Mouse (Mus musculus) limb, embryonic 11.5 days (tissue): ENCODE measurements around the gene Asic2. TPM values are rescaled to one million over a fixed set of nuclear protein-coding genes. Genes with fewer than 3 reads are reported as not detected.

ENCODE experiments used
- ATAC-seq: fragments of 200-750 bp; cut with Nextera tagmentation; 2 replicates; pipeline ENCODE4 v1.8.0; 2017; ENCODE audit warnings: low read depth; ENCODE audit not compliant: insufficient number of reproducible peaks, low FRiP score, low TSS enrichment
- DNase-seq: peaks from one replicate; pipeline ENCODE4 v3.0.0-alpha.2; 2015; ENCODE audit warnings: low spot score
- H3K27ac ChIP-seq: fragments of 300-500 bp; sonication (generic); replicated peaks from 2 replicates; pipeline ENCODE4 v1.5.1; 2014; ENCODE audit warnings: low read depth, mild to moderate bottlenecking, low read length
- H3K27me3 ChIP-seq: fragments of 300-500 bp; sonication (generic); 2 replicates; pipeline ENCODE4 v1.6.1; 2014; ENCODE audit warnings: mild to moderate bottlenecking, low read length, mixed read lengths; ENCODE audit not compliant: control insufficient read depth, insufficient read depth
- H3K36me3 ChIP-seq: fragments of 300-500 bp; sonication (generic); 2 replicates; pipeline ENCODE4 v1.6.1; 2014; ENCODE audit warnings: mild to moderate bottlenecking, low read length, moderate library complexity, mixed read lengths; ENCODE audit not compliant: control insufficient read depth, insufficient read depth
- H3K4me1 ChIP-seq: fragments of 300-500 bp; sonication (generic); 2 replicates; pipeline ENCODE4 v1.6.1; 2014; ENCODE audit warnings: low read length, mixed read lengths; ENCODE audit not compliant: control insufficient read depth, insufficient read depth
- H3K4me2 ChIP-seq: fragments of 300-500 bp; sonication (generic); 2 replicates; pipeline ENCODE4 v1.6.1; 2014; ENCODE audit warnings: low read depth, mild to moderate bottlenecking, moderate library complexity; ENCODE audit not compliant: severe bottlenecking
- H3K4me3 ChIP-seq: fragments of 300-500 bp; sonication (generic); 2 replicates; pipeline ENCODE4 v1.5.1; 2014; ENCODE audit warnings: low read depth, low read length
- H3K9ac ChIP-seq: fragments of 300-500 bp; sonication (generic); 2 replicates; pipeline ENCODE4 v1.6.1; 2014; ENCODE audit warnings: mild to moderate bottlenecking, low read length
- H3K9me3 ChIP-seq: fragments of 300-500 bp; sonication (generic); 2 replicates; pipeline ENCODE4 v1.6.1; 2016; ENCODE audit warnings: low read length; ENCODE audit not compliant: control insufficient read depth
- WGBS: fragments of 180-500 bp; shearing (Covaris S2); extraction: QIAGEN DNeasy Blood & Tissue Kit; methylation state at CpG from one replicate; pipeline ENCODE4 v1.1.7; 2014; 5-methylcytosine and 5-hydroxymethylcytosine counted together
- polyA plus RNA-seq: library from polyadenylated mRNA; unstranded; fragments of >200 nt; fragmentation: Nextera tagmentation; extraction: Ambion mirVana; gene quantifications from 2 replicates; pipeline ENCODE4 v1.2.1, GENCODE M21; 2014

Asic2 gene
- polyA plus RNA-seq, 1 experiment from 2014 or later: 0.27 TPM

DNA sequence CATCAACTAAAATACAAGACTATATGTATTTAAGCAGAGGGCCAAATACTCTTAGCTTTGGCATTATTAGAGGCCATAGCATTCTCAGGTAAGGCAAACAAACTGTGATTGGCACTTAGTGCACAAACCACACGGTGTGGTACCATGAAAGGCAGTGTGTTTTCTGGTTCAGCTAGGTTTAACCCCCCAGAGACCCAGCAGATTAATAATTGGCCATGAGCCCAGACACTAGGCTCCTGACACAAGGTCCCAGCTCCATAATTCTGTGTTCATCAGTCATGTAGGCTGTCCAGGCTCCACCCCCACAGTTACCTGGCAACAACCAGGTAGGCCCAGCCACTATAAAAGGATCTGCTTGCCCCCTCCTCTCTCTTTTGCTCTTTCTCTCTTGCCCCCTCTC lies 469.3 kb downstream of the Asic2 start:
- no peak overlapping the region for H3K4me3 ChIP-seq
- H3K36me3 ChIP-seq: no peaks in the 10 kb centered on the region
- H3K9ac ChIP-seq: no peak overlapping the region
- DNase-seq (no peak), ATAC-seq (no peak)
- H3K4me2 ChIP-seq: no peak overlapping the region
- H3K27me3 ChIP-seq: no peaks in the 10 kb centered on the region
- no peak overlapping the region for H3K27ac ChIP-seq
- 67% methylated on average over 1 of the region's 1 CpGs for WGBS
- H3K9me3 ChIP-seq: no peaks in the 10 kb centered on the region
- no peaks in the 10 kb centered on the region for H3K4me1 ChIP-seq

GRCm38 (mm10) chr11:81497652-81498391 lies 470.4 kb downstream of the Asic2 start:
- no peak for DNase-seq
- no peaks in the 10 kb centered on the region for H3K27me3 ChIP-seq
- H3K4me2 ChIP-seq: no peak overlapping the region
- 74% methylated on average over 9 of the region's 9 CpGs for WGBS
- no peak overlapping the region for H3K4me3 ChIP-seq
- H3K4me1 ChIP-seq: no peaks in the 10 kb centered on the region
- H3K27ac ChIP-seq: no peak overlapping the region
- H3K36me3 ChIP-seq: no peaks in the 10 kb centered on the region
- H3K9ac ChIP-seq: no peak overlapping the region
- no peaks in the 10 kb centered on the region for H3K9me3 ChIP-seq
- no peak for ATAC-seq

DNA sequence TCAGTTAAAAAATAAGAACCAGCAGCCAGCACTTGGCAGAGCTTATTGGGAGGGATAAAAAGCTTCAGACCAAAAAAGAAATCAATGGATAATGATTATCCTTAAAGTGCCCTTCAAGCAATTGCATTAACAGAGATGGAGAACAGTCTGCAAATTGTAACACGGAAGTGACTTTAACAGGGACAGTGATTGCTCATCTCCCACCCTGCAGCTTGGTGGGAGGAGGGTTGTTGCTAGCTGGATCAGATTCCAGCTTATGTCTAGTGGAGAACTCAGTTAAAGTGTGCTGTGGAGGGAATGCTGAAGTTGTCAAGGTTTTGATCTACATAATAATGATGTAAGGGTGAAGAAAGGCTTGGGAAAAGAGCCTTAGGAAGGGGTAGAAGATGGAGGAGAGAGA lies 471.8 kb downstream of the Asic2 start:
- no peak for ATAC-seq
- Histone ChIP-seq H3K27ac (no peak overlapping the region), H3K4me1 (no peaks in the 10 kb centered on the region), H3K9ac (no peak overlapping the region), H3K4me3 (no peak overlapping the region), H3K27me3 (no peaks in the 10 kb centered on the region), H3K4me2 (no peak overlapping the region), H3K36me3 (no peaks in the 10 kb centered on the region), H3K9me3 (no peaks in the 10 kb centered on the region)
- DNase-seq: no peak
- 39% methylated on average over 1 of the region's 1 CpGs for WGBS

DNA sequence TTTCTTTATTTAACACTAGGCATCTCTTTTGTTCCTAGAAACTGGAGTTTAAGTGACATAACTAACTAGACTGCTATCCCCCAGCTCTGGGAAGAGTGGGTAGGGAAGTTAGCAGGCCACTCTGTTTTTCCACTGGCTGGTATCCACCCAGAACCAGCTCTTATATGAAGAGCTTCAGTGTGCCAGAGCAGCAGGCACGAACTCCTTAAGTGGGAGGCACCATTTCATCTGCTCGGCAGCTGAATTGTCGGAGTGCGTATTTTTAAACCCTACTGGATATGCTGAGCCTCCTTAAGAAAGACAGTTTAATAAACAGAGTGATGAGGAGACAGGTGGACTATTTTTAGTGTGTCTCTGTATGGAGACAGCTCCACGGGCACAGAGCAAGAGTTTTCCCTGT lies 475.9 kb downstream of the Asic2 start:
- 89% methylated on average over 5 of the region's 5 CpGs for whole genome bisulfite sequencing
- Histone ChIP-seq H3K36me3 (no peaks in the 10 kb centered on the region), H3K9ac (no peak overlapping the region), H3K27me3 (no peaks in the 10 kb centered on the region), H3K4me2 (no peak overlapping the region), H3K27ac (no peak overlapping the region), H3K4me1 (no peaks in the 10 kb centered on the region), H3K9me3 (no peaks in the 10 kb centered on the region), H3K4me3 (no peak overlapping the region)
- ATAC-seq: no peak
- no peak for DNase-seq

DNA sequence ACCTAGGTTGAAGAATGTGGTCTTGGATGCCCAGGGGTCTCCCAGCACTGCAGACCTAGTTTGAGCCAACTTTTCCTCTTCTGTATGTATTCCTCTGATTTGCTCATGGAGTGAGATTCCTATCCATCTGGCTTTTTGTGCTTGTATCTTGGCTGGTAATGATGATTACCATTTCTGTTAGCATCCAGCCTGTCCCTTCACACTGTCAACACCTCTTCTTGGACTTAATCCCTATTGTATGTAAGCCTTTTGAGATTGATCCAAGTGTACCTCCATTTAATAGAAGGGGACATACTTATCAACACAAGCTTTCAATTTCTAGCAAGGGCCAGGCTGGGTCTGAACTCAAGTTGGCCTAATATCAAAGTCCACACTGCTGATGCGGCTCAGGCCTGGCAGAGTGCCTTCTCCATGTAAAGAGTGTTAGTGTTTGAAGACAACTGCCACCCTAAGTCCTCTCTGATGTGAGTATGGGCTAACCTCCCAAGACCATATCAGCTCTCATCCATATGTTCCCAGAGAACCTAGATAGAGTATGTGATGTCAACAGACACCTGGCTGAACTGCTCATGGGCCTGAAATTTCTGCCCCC lies 479.0 kb downstream of the Asic2 start:
- DNase-seq (no peak), ATAC-seq (no peak)
- H3K36me3 ChIP-seq: no peaks in the 10 kb centered on the region
- no peak overlapping the region for H3K9ac ChIP-seq
- no peak overlapping the region for H3K4me2 ChIP-seq
- H3K4me1 ChIP-seq: no peaks in the 10 kb centered on the region
- no peaks in the 10 kb centered on the region for H3K27me3 ChIP-seq
- WGBS: 80% methylated on average over 1 of the region's 1 CpGs
- H3K9me3 ChIP-seq: no peaks in the 10 kb centered on the region
- H3K27ac ChIP-seq: no peak overlapping the region
- H3K4me3 ChIP-seq: no peak overlapping the region

GRCm38 (mm10) chr11:81488681-81489080 lies 479.6 kb downstream of the Asic2 start:
- H3K9ac ChIP-seq: no peak overlapping the region
- DNase-seq: no peak
- no peak overlapping the region for H3K27ac ChIP-seq
- no peak overlapping the region for H3K4me2 ChIP-seq
- H3K36me3 ChIP-seq: no peaks in the 10 kb centered on the region
- ATAC-seq: no peak
- H3K9me3 ChIP-seq: no peaks in the 10 kb centered on the region
- no peaks in the 10 kb centered on the region for H3K27me3 ChIP-seq
- no peak overlapping the region for H3K4me3 ChIP-seq
- 83% methylated on average over 5 of the region's 5 CpGs for WGBS
- no peaks in the 10 kb centered on the region for H3K4me1 ChIP-seq

DNA sequence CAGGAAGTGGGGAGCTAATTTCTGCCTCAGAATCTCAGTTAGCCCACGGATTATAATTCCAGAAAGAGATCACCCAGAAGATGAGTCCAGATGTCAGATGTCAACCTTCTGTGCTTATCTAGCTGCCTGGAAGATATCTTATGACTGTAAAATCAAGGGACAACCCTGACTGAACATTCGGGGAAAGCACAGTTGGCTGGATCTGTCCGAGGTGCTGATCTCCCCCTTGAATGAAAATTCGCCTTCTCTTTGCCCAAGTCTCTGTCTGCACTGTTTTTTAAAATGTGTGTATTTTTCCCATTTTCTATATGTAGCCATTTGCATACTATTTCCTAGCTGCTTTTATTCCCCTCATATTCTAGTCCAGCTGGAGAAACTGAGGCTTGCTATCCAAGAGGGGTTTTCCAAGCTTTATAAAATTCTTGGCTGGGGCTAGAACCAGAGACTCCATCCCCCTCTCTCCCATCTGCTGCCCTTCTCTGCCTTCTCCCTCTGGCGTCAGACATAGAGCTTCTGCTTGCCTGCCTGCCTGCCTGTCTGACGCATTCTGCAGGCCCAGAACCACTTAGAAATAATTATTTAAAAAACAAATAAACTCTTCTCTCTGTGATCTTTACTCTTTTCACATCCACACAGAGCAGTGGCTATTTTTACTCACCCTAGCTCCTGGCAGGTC lies 481.9 kb downstream of the Asic2 start:
- no peak overlapping the region for H3K4me2 ChIP-seq
- H3K4me3 ChIP-seq: no peak overlapping the region
- H3K9ac ChIP-seq: no peak overlapping the region
- 19% methylated on average over 6 of the region's 6 CpGs for WGBS
- no peaks in the 10 kb centered on the region for H3K36me3 ChIP-seq
- H3K27ac ChIP-seq: no peak overlapping the region
- no peak for ATAC-seq
- H3K9me3 ChIP-seq: no peaks in the 10 kb centered on the region
- H3K27me3 ChIP-seq: no peaks in the 10 kb centered on the region
- H3K4me1 ChIP-seq: no peaks in the 10 kb centered on the region
- peak; percentile 73 for DNase-seq

- DNase-seq (no peak), ATAC-seq (no peak)
- no peak overlapping the region for H3K27ac ChIP-seq
- H3K4me2 ChIP-seq: no peak overlapping the region
- H3K9ac ChIP-seq: no peak overlapping the region
- no peak overlapping the region for H3K4me3 ChIP-seq
- H3K4me1 ChIP-seq: no peaks in the 10 kb centered on the region
- H3K27me3 ChIP-seq: no peaks in the 10 kb centered on the region
- no peaks in the 10 kb centered on the region for H3K9me3 ChIP-seq
- WGBS: 65% methylated on average over 3 of the region's 3 CpGs
- no peaks in the 10 kb centered on the region for H3K36me3 ChIP-seq
These were observed 487.1 kb downstream of the Asic2 start for GRCm38 (mm10) chr11:81481198-81481597.
